Mouse (Mus musculus) neural tube, embryonic 14.5 days (tissue): Measurements from ENCODE around the gene Wnt7b. TPM values are rescaled to one million over a fixed set of nuclear protein-coding genes. Genes with fewer than 3 reads are reported as not detected.

Source experiments
- ATAC-seq: fragments of 200-750 bp; cut with Nextera tagmentation; 2 replicates; pipeline ENCODE4 v1.8.0; 2017; ENCODE audit warnings: low read depth, mild to moderate bottlenecking, moderate TSS enrichment, moderate library complexity
- H3K27ac ChIP-seq: fragments of 300-500 bp; sonication (generic); 2 replicates; pipeline ENCODE4 v1.5.1; 2014; ENCODE audit warnings: low read depth, mild to moderate bottlenecking, control low read depth, low read length, moderate library complexity, mixed read lengths
- H3K27me3 ChIP-seq: fragments of 300-500 bp; sonication (generic); 2 replicates; pipeline ENCODE4 v1.6.1; 2014; ENCODE audit warnings: low read length; ENCODE audit not compliant: control insufficient read depth, insufficient read depth
- H3K36me3 ChIP-seq: fragments of 300-500 bp; sonication (generic); 2 replicates; pipeline ENCODE4 v1.6.1; 2014; ENCODE audit warnings: low read length, mixed read lengths; ENCODE audit not compliant: control insufficient read depth, insufficient read depth
- H3K4me1 ChIP-seq: fragments of 300-500 bp; sonication (generic); 2 replicates; pipeline ENCODE4 v1.6.1; 2014; ENCODE audit warnings: low read length; ENCODE audit not compliant: control insufficient read depth, insufficient read depth
- H3K4me2 ChIP-seq: fragments of 300-500 bp; sonication (generic); 2 replicates; pipeline ENCODE4 v1.6.1; 2014; ENCODE audit warnings: mild to moderate bottlenecking, low read depth, low read length, control low read depth
- H3K4me3 ChIP-seq: fragments of 300-500 bp; sonication (generic); 2 replicates; pipeline ENCODE4 v1.5.1; 2014; ENCODE audit warnings: low read depth, low read length, control low read depth, mixed read lengths
- H3K9ac ChIP-seq: fragments of 300-500 bp; sonication (generic); replicated peaks from 2 replicates; pipeline ENCODE4 v1.6.1; 2014; ENCODE audit warnings: low read depth, mild to moderate bottlenecking, control low read depth, low read length, mixed read lengths
- H3K9me3 ChIP-seq: fragments of 300-500 bp; sonication (generic); 2 replicates; pipeline ENCODE4 v1.6.1; 2016; ENCODE audit warnings: low read length; ENCODE audit not compliant: control insufficient read depth
- WGBS: fragments of 180-500 bp; shearing (Covaris S2); extraction: QIAGEN DNeasy Blood & Tissue Kit; methylation state at CpG from one replicate; pipeline ENCODE4 v1.1.7; 2014; 5-methylcytosine and 5-hydroxymethylcytosine counted together
- polyA plus RNA-seq: library from polyadenylated mRNA; unstranded; fragments of >200 nt; fragmentation: Nextera tagmentation; extraction: Ambion mirVana; gene quantifications from 2 replicates; pipeline ENCODE4 v1.2.1, GENCODE M21; 2014

Gene Wnt7b
- polyA plus RNA-seq, 1 experiment from 2014 or later, result 17.3 TPM

GRCm38 (mm10) chr15:85597403-85597802 lies 15.1 kb upstream of the Wnt7b start:
- 67% methylated on average over 3 of the region's 3 CpGs for WGBS
- no peaks in the 10 kb centered on the region for H3K27me3 ChIP-seq
- H3K27ac ChIP-seq, result no peak overlapping the region
- no peak overlapping the region for H3K9ac ChIP-seq
- H3K4me1 ChIP-seq, result peaks cover 10% of the 10 kb centered on the region; the same call in 1 of the 2 replicates
- H3K4me3 ChIP-seq, result no peak overlapping the region
- no peak overlapping the region for H3K4me2 ChIP-seq
- no peak for ATAC-seq
- H3K36me3 ChIP-seq, result no peaks in the 10 kb centered on the region
- no peaks in the 10 kb centered on the region for H3K9me3 ChIP-seq

- Histone ChIP-seq H3K9me3 (no peaks in the 10 kb centered on the region), H3K4me2 (no peak overlapping the region), H3K36me3 (no peaks in the 10 kb centered on the region), H3K9ac (no peak overlapping the region), H3K27me3 (no peaks in the 10 kb centered on the region), H3K4me3 (no peak overlapping the region), H3K27ac (no peak overlapping the region), H3K4me1 (no peaks in the 10 kb centered on the region)
- 84% methylated on average over 4 of the region's 4 CpGs for WGBS
- ATAC-seq, result no peak
Measured at GRCm38 (mm10) chr15:85592674-85593073, 10.4 kb upstream of the Wnt7b start.

GRCm38 (mm10) chr15:85590831-85591230 lies 8.6 kb upstream of the Wnt7b start:
- H3K27me3 ChIP-seq, result no peaks in the 10 kb centered on the region
- H3K4me3 ChIP-seq, result no peak overlapping the region
- no peak overlapping the region for H3K9ac ChIP-seq
- no peak for ATAC-seq
- whole genome bisulfite sequencing, result 90% methylated on average over 10 of the region's 10 CpGs
- H3K36me3 ChIP-seq, result no peaks in the 10 kb centered on the region
- no peak overlapping the region for H3K4me2 ChIP-seq
- H3K9me3 ChIP-seq, result no peaks in the 10 kb centered on the region
- H3K27ac ChIP-seq, result no peak overlapping the region
- H3K4me1 ChIP-seq, result no peaks in the 10 kb centered on the region

- ATAC-seq, result peak; percentile 81; the same call in 1 of the 2 replicates
- Histone ChIP-seq H3K4me1 (peaks cover 18% of the 10 kb centered on the region), H3K4me3 (no peak overlapping the region), H3K4me2 (no peak overlapping the region), H3K9ac (no peak overlapping the region), H3K27ac (no peak overlapping the region), H3K27me3 (peaks cover 19% of the 10 kb centered on the region), H3K36me3 (no peaks in the 10 kb centered on the region), H3K9me3 (no peaks in the 10 kb centered on the region)
- 4% methylated on average over 11 of the region's 11 CpGs for WGBS
Measured at GRCm38 (mm10) chr15:85583504-85583903, 1.2 kb upstream of the Wnt7b start.

- H3K4me3 ChIP-seq, result no peak overlapping the region
- peaks cover 22% of the 10 kb centered on the region for H3K27me3 ChIP-seq
- H3K9ac ChIP-seq, result no peak overlapping the region
- peaks cover 18% of the 10 kb centered on the region for H3K4me1 ChIP-seq
- no peak overlapping the region for H3K27ac ChIP-seq
- H3K36me3 ChIP-seq, result no peaks in the 10 kb centered on the region
- no peaks in the 10 kb centered on the region for H3K9me3 ChIP-seq
- H3K4me2 ChIP-seq, result peak overlapping the region; percentile 100; the same call in 1 of the 2 replicates
- WGBS, result 0% methylated on average over 8 of the region's 8 CpGs
- ATAC-seq, result peak; percentile 87
Measured at GRCm38 (mm10) chr15:85583024-85583423, 751 bp upstream of the Wnt7b start.

GRCm38 (mm10) chr15:85581563-85582064 lies 659 bp downstream of the Wnt7b start:
- H3K4me1 ChIP-seq, result peaks cover 28% of the 10 kb centered on the region
- no peaks in the 10 kb centered on the region for H3K36me3 ChIP-seq
- peaks cover 30% of the 10 kb centered on the region for H3K27me3 ChIP-seq
- ATAC-seq, result no peak
- H3K27ac ChIP-seq, result peak overlapping the region; percentile 28; the same call in 1 of the 2 replicates
- no peaks in the 10 kb centered on the region for H3K9me3 ChIP-seq
- H3K9ac ChIP-seq, result peak overlapping the region; percentile 67
- peak overlapping the region; percentile 64 for H3K4me3 ChIP-seq
- H3K4me2 ChIP-seq, result peak overlapping the region; percentile 100
- 0% methylated on average over 33 of the region's 67 CpGs for WGBS

GRCm38 (mm10) chr15:85580934-85581562 lies 1.2 kb downstream of the Wnt7b start:
- H3K4me1 ChIP-seq, result peaks cover 34% of the 10 kb centered on the region
- ATAC-seq, result no peak
- peak overlapping the region; percentile 60 for H3K27ac ChIP-seq
- H3K27me3 ChIP-seq, result peaks cover 30% of the 10 kb centered on the region
- 1% methylated on average over 50 of the region's 66 CpGs for WGBS
- no peaks in the 10 kb centered on the region for H3K36me3 ChIP-seq
- no peaks in the 10 kb centered on the region for H3K9me3 ChIP-seq
- peak overlapping the region; percentile 100 for H3K4me2 ChIP-seq
- H3K9ac ChIP-seq, result peak overlapping the region; percentile 67
- peak overlapping the region; percentile 64 for H3K4me3 ChIP-seq

GRCm38 (mm10) chr15:85580483-85580882 lies 1.8 kb downstream of the Wnt7b start:
- H3K36me3 ChIP-seq, result no peaks in the 10 kb centered on the region
- H3K27me3 ChIP-seq, result peaks cover 30% of the 10 kb centered on the region
- H3K4me2 ChIP-seq, result peak overlapping the region; percentile 100
- ATAC-seq, result no peak
- peak overlapping the region; percentile 67 for H3K9ac ChIP-seq
- H3K27ac ChIP-seq, result peak overlapping the region; percentile 60
- under 1% methylated on average over 26 of the region's 47 CpGs for WGBS
- peak overlapping the region; percentile 64 for H3K4me3 ChIP-seq
- H3K4me1 ChIP-seq, result peaks cover 35% of the 10 kb centered on the region
- no peaks in the 10 kb centered on the region for H3K9me3 ChIP-seq

- ATAC-seq, result no peak; the same call in 1 of the 2 replicates
- H3K36me3 ChIP-seq, result no peaks in the 10 kb centered on the region
- peaks cover 38% of the 10 kb centered on the region for H3K4me1 ChIP-seq
- WGBS, result under 1% methylated on average over 52 of the region's 54 CpGs
- H3K4me3 ChIP-seq, result peak overlapping the region; percentile 42
- peak overlapping the region; percentile 22 for H3K27ac ChIP-seq
- peak overlapping the region; percentile 61 for H3K9ac ChIP-seq
- H3K27me3 ChIP-seq, result peaks cover 29% of the 10 kb centered on the region
- no peaks in the 10 kb centered on the region for H3K9me3 ChIP-seq
- H3K4me2 ChIP-seq, result peak overlapping the region; percentile 100
Measured at GRCm38 (mm10) chr15:85577583-85578460, 4.5 kb downstream of the Wnt7b start.
